Mouse (Mus musculus) midbrain, embryonic 14.5 days (tissue): Measurements from ENCODE around the gene P3h4. TPM values are rescaled to one million over a fixed set of nuclear protein-coding genes. Genes with fewer than 3 reads are reported as not detected.

Experiments
- ATAC-seq: fragments of 200-750 bp; cut with Nextera tagmentation; 2 replicates; pipeline ENCODE4 v1.8.0; 2017; ENCODE audit warnings: moderate number of reproducible peaks, moderate library complexity; ENCODE audit not compliant: low FRiP score, low TSS enrichment
- DNase-seq: peaks from one replicate; pipeline ENCODE4 v3.0.0-alpha.2; 2015
- H3K27ac ChIP-seq: fragments of 300-500 bp; sonication (generic); replicated peaks from 2 replicates; pipeline ENCODE4 v1.5.1; 2014; ENCODE audit warnings: mild to moderate bottlenecking, low read depth, low read length, moderate library complexity
- H3K27me3 ChIP-seq: fragments of 300-500 bp; sonication (generic); 2 replicates; pipeline ENCODE4 v1.6.1; 2014; ENCODE audit warnings: low read length, control low read depth, mixed read lengths; ENCODE audit not compliant: control insufficient read depth, insufficient read depth
- H3K36me3 ChIP-seq: fragments of 300-500 bp; sonication (generic); 2 replicates; pipeline ENCODE4 v1.6.1; 2014; ENCODE audit warnings: low read length, control low read depth; ENCODE audit not compliant: control insufficient read depth, insufficient read depth
- H3K4me1 ChIP-seq: fragments of 300-500 bp; sonication (generic); 2 replicates; pipeline ENCODE4 v1.6.1; 2014; ENCODE audit warnings: mild to moderate bottlenecking, antibody characterized with exemption, low read length, control low read depth; ENCODE audit not compliant: control insufficient read depth, insufficient read depth
- H3K4me2 ChIP-seq: fragments of 300-500 bp; sonication (generic); 2 replicates; pipeline ENCODE4 v1.6.1; 2014; ENCODE audit warnings: mild to moderate bottlenecking, low read length, moderate library complexity
- H3K4me3 ChIP-seq: fragments of 300-500 bp; sonication (generic); replicated peaks from 2 replicates; pipeline ENCODE4 v1.5.1; 2014; ENCODE audit warnings: low read depth, low read length
- H3K9ac ChIP-seq: fragments of 300-500 bp; sonication (generic); replicated peaks from 2 replicates; pipeline ENCODE4 v1.6.1; 2014; ENCODE audit warnings: mild to moderate bottlenecking, low read length, moderate library complexity
- H3K9me3 ChIP-seq: fragments of 300-500 bp; sonication (generic); 2 replicates; pipeline ENCODE4 v1.6.1; 2016; ENCODE audit warnings: low read length, control low read depth, mixed read lengths; ENCODE audit not compliant: control insufficient read depth
- WGBS: fragments of 180-500 bp; shearing (Covaris S2); extraction: QIAGEN DNeasy Blood & Tissue Kit; methylation state at CpG from one replicate; pipeline ENCODE4 v1.1.7; 2014; 5-methylcytosine and 5-hydroxymethylcytosine counted together
- polyA plus RNA-seq: library from polyadenylated mRNA; unstranded; fragments of >200 nt; fragmentation: Nextera tagmentation; extraction: Ambion mirVana; gene quantifications from 2 replicates; pipeline ENCODE4 v1.2.1, GENCODE M21; 2014

P3h4 gene
- 13.9 and 16.4 TPM in 2 replicates for polyA plus RNA-seq

DNA sequence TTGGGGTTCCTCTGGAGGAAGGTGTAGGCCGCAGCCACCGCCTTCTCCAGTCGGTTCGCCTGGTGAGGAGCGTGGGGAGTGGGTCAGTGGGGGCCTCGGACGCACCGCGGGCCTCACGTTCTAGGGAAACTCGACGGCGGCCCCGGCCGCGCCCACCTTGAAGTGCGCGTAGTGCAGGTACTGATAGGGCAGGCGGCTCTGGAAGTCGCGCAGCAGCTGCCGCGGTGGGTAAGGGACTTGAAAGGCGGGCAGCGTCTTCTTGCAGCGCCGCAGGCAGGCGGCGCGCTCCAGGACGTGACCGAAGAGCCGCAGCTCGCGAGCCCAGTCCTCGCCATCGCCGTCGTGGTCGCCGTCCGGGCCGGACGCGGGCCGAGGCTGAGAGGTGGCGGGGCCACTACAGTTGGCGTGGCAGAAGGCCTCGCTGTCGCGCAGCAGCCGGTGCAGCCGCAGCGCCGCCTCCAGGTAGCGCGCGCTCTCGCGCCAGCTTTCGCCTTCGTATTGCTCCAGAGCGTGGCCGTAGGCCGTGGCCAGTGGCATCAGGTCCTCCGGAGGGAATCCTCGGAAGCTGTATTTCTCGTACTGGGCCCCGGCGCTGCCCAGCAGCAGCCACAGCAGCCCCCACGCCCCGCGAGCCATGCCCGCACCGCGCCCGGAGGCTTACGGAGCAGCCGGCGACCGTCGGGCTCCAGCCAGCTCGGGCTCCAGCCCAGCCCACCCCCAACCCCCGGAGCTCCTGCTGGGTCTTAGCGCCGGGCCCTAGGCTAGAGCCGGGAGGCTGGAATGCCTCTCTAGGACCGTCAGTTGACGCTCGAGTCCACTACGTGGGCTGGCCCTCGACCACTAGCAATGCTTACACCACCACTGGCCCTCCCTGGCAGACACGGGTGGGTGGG lies at the start of gene P3h4:
Gene P3h4 (minus strand): TSS at position 816 of the 893 bp plus-strand sequence.
- H3K36me3 ChIP-seq, result 0 out of 2 replicates have a peak, but pooled peaks cover 3% of the 10 kb centered on the region
- H3K27ac ChIP-seq, result peak within 1 kb of the TSS; percentile 67
- DNase-seq (peak; percentile 88), ATAC-seq (peak; percentile 82)
- peak within 1 kb of the TSS; percentile 60 for H3K4me3 ChIP-seq
- WGBS, result 2% methylated on average over 93 of the region's 93 CpGs
- H3K4me1 ChIP-seq, result peaks cover 10% of the 10 kb centered on the region
- H3K4me2 ChIP-seq, result peak within 1 kb of the TSS; percentile 62
- H3K9ac ChIP-seq, result peak within 1 kb of the TSS; percentile 68
- no peaks in the 10 kb centered on the region for H3K9me3 ChIP-seq
- peaks cover 19% of the 10 kb centered on the region for H3K27me3 ChIP-seq

DNA sequence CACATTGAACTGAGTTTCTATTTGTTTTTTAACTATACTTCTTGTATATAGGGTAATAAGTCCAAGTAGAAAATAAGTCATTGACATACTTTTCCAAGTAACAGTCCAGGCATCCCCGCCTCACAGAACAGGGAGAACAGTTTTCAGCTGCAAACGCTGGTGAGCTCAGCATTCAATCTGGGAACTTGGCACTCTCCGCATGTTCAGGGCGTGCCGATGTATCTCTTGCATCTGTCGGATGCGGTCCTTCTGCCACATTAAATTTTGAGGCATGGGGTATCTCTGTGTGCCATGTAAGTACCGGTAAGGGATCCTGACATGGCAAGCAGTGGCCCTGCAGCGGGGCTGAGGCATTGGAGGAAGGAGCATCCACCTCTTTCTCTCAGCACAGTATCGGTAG lies 48.1 kb upstream of the P3h4 start:
- H3K4me3 ChIP-seq, result no peak overlapping the region
- no peak overlapping the region for H3K27ac ChIP-seq
- no peaks in the 10 kb centered on the region for H3K4me1 ChIP-seq
- WGBS, result 96% methylated on average over 10 of the region's 10 CpGs
- ATAC-seq, result no peak
- no peak overlapping the region for H3K9ac ChIP-seq
- peaks cover 31% of the 10 kb centered on the region for H3K36me3 ChIP-seq
- DNase-seq, result no peak
- no peaks in the 10 kb centered on the region for H3K27me3 ChIP-seq
- H3K4me2 ChIP-seq, result no peak overlapping the region
- no peaks in the 10 kb centered on the region for H3K9me3 ChIP-seq

DNA sequence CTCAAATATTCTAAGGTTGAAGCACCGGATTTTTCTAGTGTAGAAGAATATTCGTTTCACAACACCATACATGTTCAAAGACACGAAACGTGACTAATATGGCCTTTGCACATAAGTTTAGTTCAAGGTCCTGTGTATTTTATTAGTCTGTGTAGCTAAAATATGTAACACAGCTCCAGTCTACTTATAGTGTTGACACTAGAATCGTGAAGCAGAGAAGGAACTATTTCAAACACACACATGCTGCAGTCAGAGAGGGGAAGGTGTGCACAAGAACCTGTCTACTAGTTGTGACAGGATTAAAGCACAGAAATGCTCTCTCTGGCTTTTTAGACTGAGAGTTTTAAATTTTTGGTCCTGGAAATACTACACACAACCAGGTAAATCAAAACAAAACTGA lies 43.1 kb upstream of the P3h4 start:
- Histone ChIP-seq H3K4me2 (no peak overlapping the region), H3K4me1 (no peaks in the 10 kb centered on the region), H3K36me3 (peaks cover 36% of the 10 kb centered on the region), H3K9ac (no peak overlapping the region), H3K27me3 (no peaks in the 10 kb centered on the region), H3K9me3 (no peaks in the 10 kb centered on the region), H3K4me3 (no peak overlapping the region), H3K27ac (no peak overlapping the region)
- no peak for DNase-seq
- ATAC-seq, result no peak
- 92% methylated on average over 5 of the region's 5 CpGs for WGBS

DNA sequence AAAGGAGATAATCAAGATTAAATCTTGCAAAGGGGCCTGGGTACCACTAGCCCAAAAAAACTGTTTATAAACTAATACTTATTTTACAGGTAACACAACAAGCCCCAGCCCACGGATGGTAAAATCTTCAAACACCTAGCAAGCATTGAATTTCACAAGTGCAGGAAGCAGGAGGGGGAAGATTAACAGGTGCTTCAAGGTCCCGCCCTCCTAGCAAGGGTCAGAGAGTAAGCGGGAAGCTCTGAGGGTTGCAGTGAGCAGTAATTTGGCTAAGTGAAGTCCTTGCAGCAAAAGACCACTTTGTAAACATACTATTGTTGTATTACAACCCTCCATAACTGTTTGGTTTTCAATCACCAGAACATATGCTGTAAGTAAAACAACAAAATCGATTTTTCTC lies 42.6 kb upstream of the P3h4 start:
- 87% methylated on average over 4 of the region's 4 CpGs for WGBS
- Histone ChIP-seq H3K27ac (no peak overlapping the region), H3K36me3 (peaks cover 32% of the 10 kb centered on the region), H3K27me3 (no peaks in the 10 kb centered on the region), H3K4me1 (no peaks in the 10 kb centered on the region), H3K9ac (no peak overlapping the region), H3K4me3 (no peak overlapping the region), H3K9me3 (no peaks in the 10 kb centered on the region), H3K4me2 (no peak overlapping the region)
- DNase-seq (no peak), ATAC-seq (no peak)

DNA sequence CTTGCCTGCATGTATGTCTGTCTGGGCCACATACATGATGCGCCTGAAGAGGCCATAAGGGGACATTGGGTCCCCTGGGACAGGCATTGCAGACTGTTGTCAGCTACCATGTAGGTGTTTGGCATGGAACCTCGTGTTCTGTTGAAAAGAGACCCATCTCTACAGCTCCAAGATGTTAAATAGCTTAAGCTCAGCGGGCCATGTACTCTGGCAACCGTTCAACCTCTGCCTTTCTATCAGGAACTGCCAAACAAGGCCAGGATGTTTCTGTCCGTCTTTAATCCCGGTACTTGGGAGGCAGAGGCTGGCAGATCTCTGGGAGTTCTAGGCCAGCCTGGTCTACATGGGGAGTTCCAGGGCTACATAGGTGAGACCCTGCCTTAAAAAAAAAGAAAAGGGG lies 28.0 kb upstream of the P3h4 start:
- no peak overlapping the region for H3K27ac ChIP-seq
- H3K4me2 ChIP-seq, result no peak overlapping the region
- H3K27me3 ChIP-seq, result no peaks in the 10 kb centered on the region
- no peak for DNase-seq
- no peaks in the 10 kb centered on the region for H3K9me3 ChIP-seq
- peaks cover 4% of the 10 kb centered on the region for H3K36me3 ChIP-seq
- peaks cover 11% of the 10 kb centered on the region; the same call in 1 of the 2 replicates for H3K4me1 ChIP-seq
- 90% methylated on average over 6 of the region's 6 CpGs for WGBS
- H3K9ac ChIP-seq, result no peak overlapping the region
- no peak overlapping the region for H3K4me3 ChIP-seq
- no peak for ATAC-seq

DNA sequence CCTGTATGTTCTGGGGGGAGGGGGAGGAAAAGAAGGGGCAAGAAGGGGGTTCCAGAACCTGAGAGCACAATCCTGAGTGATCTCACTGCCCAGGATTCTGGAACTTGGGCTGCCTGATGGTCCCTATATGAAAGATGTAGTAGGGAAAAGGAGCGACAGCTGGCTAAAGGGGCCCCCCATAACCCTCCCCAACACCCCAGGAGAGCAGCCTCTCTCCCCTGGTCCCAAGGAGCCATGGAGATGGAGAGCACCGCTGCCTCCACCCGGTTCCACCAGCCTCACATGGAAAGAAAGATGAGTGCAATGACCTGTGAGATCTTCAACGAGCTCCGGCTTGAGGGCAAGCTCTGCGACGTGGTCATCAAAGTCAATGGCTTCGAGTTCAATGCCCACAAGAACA lies 27.2 kb upstream of the P3h4 start, which contains the start of the genes Nt5c3b and Klhl10:
Gene Nt5c3b (minus strand): TSS at position 12 of the 400 bp plus-strand sequence.
Gene Klhl10 (plus strand): TSS at position 121 of the 400 bp plus-strand sequence.
- peak within 1 kb of the TSS; percentile 66 for H3K27ac ChIP-seq
- WGBS, result 89% methylated on average over 8 of the region's 8 CpGs
- peak within 1 kb of the TSS; percentile 71 for H3K4me2 ChIP-seq
- H3K9ac ChIP-seq, result peak within 1 kb of the TSS; percentile 84
- H3K9me3 ChIP-seq, result no peaks in the 10 kb centered on the region
- peaks cover 12% of the 10 kb centered on the region for H3K36me3 ChIP-seq
- H3K27me3 ChIP-seq, result no peaks in the 10 kb centered on the region
- H3K4me1 ChIP-seq, result peaks cover 11% of the 10 kb centered on the region; the same call in 1 of the 2 replicates
- H3K4me3 ChIP-seq, result peak within 1 kb of the TSS; percentile 68
- ATAC-seq (no peak), DNase-seq (no peak)

DNA sequence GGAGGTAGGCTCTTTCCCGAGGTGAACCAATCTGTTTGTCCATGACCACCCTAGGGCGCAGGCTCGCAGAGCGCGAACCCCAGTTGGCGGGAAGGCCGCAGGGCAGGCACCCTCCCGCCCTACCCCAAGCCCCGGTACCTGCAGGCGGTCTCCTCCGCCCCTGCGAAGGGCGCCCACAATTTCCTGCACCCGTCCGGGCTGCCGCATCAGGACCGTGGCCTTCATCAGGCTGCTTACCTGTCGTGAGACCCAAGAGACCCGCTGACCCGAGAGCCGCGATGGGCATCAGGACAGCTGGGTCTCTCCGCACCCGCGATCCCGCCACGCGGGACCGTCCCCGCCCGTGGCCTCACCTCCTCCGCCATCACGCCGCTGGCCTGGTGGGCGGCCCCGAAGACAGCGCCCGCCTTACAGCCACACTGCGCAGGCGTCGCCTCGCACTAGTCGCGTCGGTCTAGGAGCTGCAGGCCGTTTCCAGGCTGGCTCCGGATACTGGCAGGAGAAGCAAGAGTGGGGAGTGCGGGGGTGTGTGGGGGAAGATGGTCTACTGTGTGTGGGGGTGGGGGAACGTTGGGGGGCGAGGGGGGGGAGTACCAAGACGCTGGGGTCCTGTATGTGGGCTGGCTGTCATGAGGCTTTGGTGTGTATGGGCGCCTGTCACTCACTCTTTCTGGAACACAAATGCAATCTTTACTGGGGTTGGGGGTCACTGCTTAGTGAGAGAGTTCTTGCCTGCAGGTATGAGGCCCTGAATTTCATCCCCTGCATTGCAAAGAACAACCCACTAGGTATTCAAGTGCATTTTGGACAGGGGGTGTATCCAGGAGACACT lies 26.3 kb upstream of the P3h4 start:
- Histone ChIP-seq H3K27me3 (no peaks in the 10 kb centered on the region), H3K9ac (peak overlapping the region; percentile 84), H3K27ac (peak overlapping the region; percentile 66), H3K4me2 (peak overlapping the region; percentile 71), H3K4me1 (peaks cover 11% of the 10 kb centered on the region; the same call in 1 of the 2 replicates), H3K9me3 (no peaks in the 10 kb centered on the region), H3K36me3 (peaks cover 20% of the 10 kb centered on the region), H3K4me3 (peak overlapping the region; percentile 68)
- 2% methylated on average over 52 of the region's 52 CpGs for WGBS
- peak; percentile 92 for ATAC-seq
- DNase-seq, result peak; percentile 94

DNA sequence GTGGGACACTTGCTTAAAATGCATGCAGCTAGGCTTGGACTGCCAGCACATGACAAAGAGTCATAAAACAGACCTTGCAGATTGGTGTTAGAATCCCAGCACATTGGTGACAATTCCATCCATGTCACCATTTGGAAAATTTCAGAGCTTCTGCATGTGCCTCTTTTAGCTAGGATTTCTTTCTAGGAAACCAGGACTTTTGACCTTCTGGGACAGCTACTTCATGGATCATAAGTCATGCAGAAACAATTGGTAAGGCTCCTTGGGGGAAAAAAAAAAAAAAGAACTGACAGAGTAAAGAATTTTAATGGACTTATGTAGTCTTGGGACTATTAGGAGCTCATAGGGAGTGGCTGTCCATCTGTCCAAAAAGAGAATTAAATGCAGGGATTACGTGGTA lies 23.3 kb upstream of the P3h4 start:
- Histone ChIP-seq H3K9ac (no peak overlapping the region), H3K27ac (no peak overlapping the region)
- WGBS, result 56% methylated on average over 1 of the region's 1 CpGs

More for the DNA sequence above, 23.3 kb upstream of the P3h4 start:
- H3K4me3 ChIP-seq, result no peak overlapping the region
- peaks cover 39% of the 10 kb centered on the region for H3K36me3 ChIP-seq
- no peaks in the 10 kb centered on the region for H3K9me3 ChIP-seq
- ATAC-seq, result no peak
- H3K4me2 ChIP-seq, result no peak overlapping the region
- peaks cover 11% of the 10 kb centered on the region; the same call in 1 of the 2 replicates for H3K4me1 ChIP-seq
- no peak for DNase-seq
- no peaks in the 10 kb centered on the region for H3K27me3 ChIP-seq
